Mouse (Mus musculus): ENCODE data around the gene Adamts6. TPM values are rescaled to one million over a fixed set of nuclear protein-coding genes. Genes with fewer than 3 reads are reported as not detected.
A peak's percentile ranks its signal among the peaks of the same experiment; 100 is the strongest.

Gene Adamts6
- 5.0 and 6.4 TPM in 2 replicates for polyA plus RNA-seq (2012; rRNA removed)

GRCm38 (mm10) chr13:104287366-104288225 is at the start of gene Adamts6:
Adamts6 (plus strand) TSS chr13:104287835.
- WGBS, result under 1% methylated on average over 23 of the region's 23 CpGs
- TF ChIP-seq POLR2A (IDR thresholded peaks at IDR 0.05; ENCODE audit: control insufficient read depth, extremely low read depth, insufficient read depth, low read length, poor library complexity) (no peak), CTCF (IDR thresholded peaks at IDR 0.05; ENCODE audit: borderline replicate concordance, control insufficient read depth, extremely low read depth, insufficient read depth, low read length, poor library complexity) (no peak)
- H3K27ac ChIP-seq (ENCODE audit: control insufficient read depth, insufficient read depth, low read length), result peak within 1 kb of the TSS; percentile 80
- no peaks in the 10 kb centered on the region for H3K36me3 ChIP-seq (ENCODE audit: control insufficient read depth, insufficient read depth, low read length)
- DNase-seq, result peak; percentile 43
- peaks cover 4% of the 10 kb centered on the region for H3K4me1 ChIP-seq (replicated peaks; ENCODE audit: control insufficient read depth, insufficient read depth, low read length)
- no peaks in the 10 kb centered on the region for H3K27me3 ChIP-seq (ENCODE audit: control insufficient read depth, insufficient read depth, low read length)
- H3K4me3 ChIP-seq (ENCODE audit: control insufficient read depth, insufficient read depth, low read length), result peak within 1 kb of the TSS; percentile 41

DNA sequence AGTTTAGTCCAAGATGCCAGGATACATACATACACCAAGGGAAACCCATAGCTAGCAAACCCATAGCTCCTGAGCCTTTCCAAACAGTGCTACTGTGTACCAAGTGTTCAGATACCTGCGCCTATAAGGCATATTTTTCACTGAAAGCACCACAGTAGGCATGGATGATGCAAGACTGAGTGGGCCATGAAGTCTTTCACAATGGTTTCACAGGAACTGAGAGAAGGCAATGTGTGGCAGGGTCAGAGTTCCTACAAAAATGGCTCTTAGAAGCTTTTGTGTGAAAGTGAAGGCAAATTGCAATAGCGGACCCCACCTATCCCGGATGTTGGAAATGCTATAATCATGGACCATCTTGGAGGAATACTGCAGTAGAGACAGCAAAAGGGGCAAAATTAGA is 28.6 kb upstream of the Adamts6 start:
- Histone ChIP-seq H3K27me3 (ENCODE audit: control insufficient read depth, insufficient read depth, low read length) (no peaks in the 10 kb centered on the region), H3K36me3 (ENCODE audit: control insufficient read depth, insufficient read depth, low read length) (no peaks in the 10 kb centered on the region), H3K4me3 (ENCODE audit: control insufficient read depth, insufficient read depth, low read length) (no peak overlapping the region), H3K27ac (ENCODE audit: control insufficient read depth, insufficient read depth, low read length) (no peak overlapping the region), H3K4me1 (replicated peaks; ENCODE audit: control insufficient read depth, insufficient read depth, low read length) (no peaks in the 10 kb centered on the region)
- 95% methylated on average over 3 of the region's 3 CpGs for WGBS
- DNase-seq, result no peak
- TF ChIP-seq POLR2A (IDR thresholded peaks at IDR 0.05; ENCODE audit: control insufficient read depth, extremely low read depth, insufficient read depth, low read length, poor library complexity) (no peak), CTCF (IDR thresholded peaks at IDR 0.05; ENCODE audit: borderline replicate concordance, control insufficient read depth, extremely low read depth, insufficient read depth, low read length, poor library complexity) (no peak)

DNA sequence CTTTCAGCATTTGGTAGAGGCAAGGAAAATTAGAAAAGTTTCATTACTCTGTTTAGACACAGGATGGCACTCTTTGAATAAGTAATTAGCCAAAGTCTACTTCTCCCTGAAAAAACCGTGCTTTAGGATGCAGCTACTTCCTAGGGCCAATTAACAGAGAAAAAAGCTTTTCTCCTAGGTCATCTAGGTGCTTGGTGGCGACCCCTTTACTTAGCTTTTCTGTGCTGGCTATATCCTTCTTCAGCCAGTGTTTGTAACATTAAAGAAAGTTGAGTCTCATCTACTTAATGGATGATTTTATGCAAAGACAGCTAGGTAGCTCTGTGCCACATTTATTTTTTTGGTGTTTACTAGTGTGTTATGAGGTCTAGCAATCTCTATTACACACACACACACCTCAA is 2.6 kb upstream of the Adamts6 start:
- no peak overlapping the region for H3K4me3 ChIP-seq (ENCODE audit: control insufficient read depth, insufficient read depth, low read length)
- DNase-seq, result peak; percentile 11
- WGBS, result 2% methylated on average over 2 of the region's 2 CpGs

DNA sequence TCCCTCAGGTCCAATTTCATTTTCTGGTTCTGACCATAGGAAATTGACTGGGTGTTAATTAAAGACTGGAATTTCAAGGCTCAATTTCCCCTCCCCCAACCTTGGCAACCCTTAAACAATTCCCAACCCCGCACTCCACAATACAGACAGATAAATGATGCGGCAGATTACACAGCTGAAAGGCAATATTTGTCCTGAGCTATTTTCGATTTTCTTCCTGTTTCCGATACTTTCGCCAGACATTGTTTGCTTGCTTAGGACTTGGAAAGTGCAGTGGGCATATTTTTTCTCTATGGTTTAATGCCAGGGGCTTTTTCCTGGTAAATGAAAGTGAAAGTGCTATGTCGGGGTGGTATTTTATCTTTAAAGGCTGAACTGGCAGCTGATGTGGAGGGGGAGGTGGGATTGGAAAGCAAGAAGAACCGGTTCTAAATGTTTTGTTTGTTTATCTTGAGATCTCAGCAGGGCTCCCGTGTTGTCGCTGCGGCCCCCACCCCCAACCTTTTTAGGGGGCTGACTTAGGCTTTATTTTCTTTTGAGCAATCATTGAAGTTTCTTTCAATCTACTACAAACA is 1.8 kb upstream of the Adamts6 start:
- Histone ChIP-seq H3K36me3 (ENCODE audit: control insufficient read depth, insufficient read depth, low read length) (no peaks in the 10 kb centered on the region), H3K27me3 (ENCODE audit: control insufficient read depth, insufficient read depth, low read length) (no peaks in the 10 kb centered on the region), H3K4me3 (ENCODE audit: control insufficient read depth, insufficient read depth, low read length) (peak overlapping the region; percentile 56), H3K27ac (ENCODE audit: control insufficient read depth, insufficient read depth, low read length) (peak overlapping the region; percentile 88), H3K4me1 (replicated peaks; ENCODE audit: control insufficient read depth, insufficient read depth, low read length) (peaks cover 4% of the 10 kb centered on the region)
- peak; percentile 34 for DNase-seq
- TF ChIP-seq POLR2A (IDR thresholded peaks at IDR 0.05; ENCODE audit: control insufficient read depth, extremely low read depth, insufficient read depth, low read length, poor library complexity) (no peak), CTCF (IDR thresholded peaks at IDR 0.05; ENCODE audit: borderline replicate concordance, control insufficient read depth, extremely low read depth, insufficient read depth, low read length, poor library complexity) (no peak)
- WGBS, result 2% methylated on average over 10 of the region's 10 CpGs

More for the DNA sequence above, 2.6 kb upstream of the Adamts6 start:
- Histone ChIP-seq H3K36me3 (ENCODE audit: control insufficient read depth, insufficient read depth, low read length) (no peaks in the 10 kb centered on the region), H3K27me3 (ENCODE audit: control insufficient read depth, insufficient read depth, low read length) (no peaks in the 10 kb centered on the region), H3K4me1 (replicated peaks; ENCODE audit: control insufficient read depth, insufficient read depth, low read length) (peaks cover 4% of the 10 kb centered on the region), H3K27ac (ENCODE audit: control insufficient read depth, insufficient read depth, low read length) (no peak overlapping the region)
- TF ChIP-seq POLR2A (IDR thresholded peaks at IDR 0.05; ENCODE audit: control insufficient read depth, extremely low read depth, insufficient read depth, low read length, poor library complexity) (no peak), CTCF (IDR thresholded peaks at IDR 0.05; ENCODE audit: borderline replicate concordance, control insufficient read depth, extremely low read depth, insufficient read depth, low read length, poor library complexity) (no peak)

GRCm38 (mm10) chr13:104286336-104286735 is 1.3 kb upstream of the Adamts6 start:
- H3K36me3 ChIP-seq (ENCODE audit: control insufficient read depth, insufficient read depth, low read length), result no peaks in the 10 kb centered on the region
- no peaks in the 10 kb centered on the region for H3K27me3 ChIP-seq (ENCODE audit: control insufficient read depth, insufficient read depth, low read length)
- DNase-seq, result no peak
- 1% methylated on average over 4 of the region's 4 CpGs for WGBS
- H3K4me3 ChIP-seq (ENCODE audit: control insufficient read depth, insufficient read depth, low read length), result peak overlapping the region; percentile 56; the same call in 1 of the 2 replicates
- TF ChIP-seq CTCF (IDR thresholded peaks at IDR 0.05; ENCODE audit: borderline replicate concordance, control insufficient read depth, extremely low read depth, insufficient read depth, low read length, poor library complexity) (no peak), POLR2A (IDR thresholded peaks at IDR 0.05; ENCODE audit: control insufficient read depth, extremely low read depth, insufficient read depth, low read length, poor library complexity) (no peak)
- peaks cover 4% of the 10 kb centered on the region for H3K4me1 ChIP-seq (replicated peaks; ENCODE audit: control insufficient read depth, insufficient read depth, low read length)
- H3K27ac ChIP-seq (ENCODE audit: control insufficient read depth, insufficient read depth, low read length), result peak overlapping the region; percentile 88; the same call in 1 of the 2 replicates

- no peaks in the 10 kb centered on the region for H3K36me3 ChIP-seq (ENCODE audit: control insufficient read depth, insufficient read depth, low read length)
- H3K4me3 ChIP-seq (ENCODE audit: control insufficient read depth, insufficient read depth, low read length), result peak overlapping the region; percentile 34
- WGBS, result under 1% methylated on average over 10 of the region's 10 CpGs
- DNase-seq, result peak; percentile 89
- no peaks in the 10 kb centered on the region for H3K27me3 ChIP-seq (ENCODE audit: control insufficient read depth, insufficient read depth, low read length)
- peaks cover 4% of the 10 kb centered on the region for H3K4me1 ChIP-seq (replicated peaks; ENCODE audit: control insufficient read depth, insufficient read depth, low read length)
- peak overlapping the region; percentile 80 for H3K27ac ChIP-seq (ENCODE audit: control insufficient read depth, insufficient read depth, low read length)
- TF ChIP-seq POLR2A (IDR thresholded peaks at IDR 0.05; ENCODE audit: control insufficient read depth, extremely low read depth, insufficient read depth, low read length, poor library complexity) (peak; percentile 70; the same call in 1 of the 2 replicates), CTCF (IDR thresholded peaks at IDR 0.05; ENCODE audit: borderline replicate concordance, control insufficient read depth, extremely low read depth, insufficient read depth, low read length, poor library complexity) (0 out of 2 replicates have a peak, but pooled peaks have one; percentile 48)
Observed at GRCm38 (mm10) chr13:104286897-104287309, 732 bp upstream of the Adamts6 start.

Measured in thymus, adult 2 months (tissue).